ENCODE assay signal across 20 mouse cellular contexts in the genomic region with DNA sequence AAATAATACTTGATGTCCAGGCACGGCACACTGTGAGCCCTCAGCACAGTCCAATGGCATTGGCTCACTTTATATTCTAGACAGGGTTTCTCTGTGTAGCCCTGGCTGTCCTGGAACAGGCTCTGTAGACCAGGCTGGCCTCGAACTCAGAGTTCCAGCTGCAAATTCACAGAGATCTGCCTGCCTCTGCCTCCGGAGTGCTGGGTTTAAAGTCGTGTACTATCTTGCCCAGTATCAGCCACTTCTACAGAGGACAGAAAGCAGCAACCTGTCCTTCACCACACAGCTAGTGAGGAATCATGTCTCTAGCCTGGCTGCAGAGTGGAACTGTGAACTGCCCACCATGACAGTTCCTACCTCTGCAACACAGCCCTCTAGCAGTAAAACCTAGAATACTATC. TPM values are rescaled to one million over a fixed set of nuclear protein-coding genes. Genes with fewer than 3 reads are reported as not detected.
"Had no signal": no experiment of that assay in that cellular context is flagged by ENCODE, and none has a peak within 500 bp of the region (broad histone marks: within the 10 kb centered on the region; RNA-seq: fewer than 3 reads in every experiment).

No protein-coding gene starts in this region.

- H3K9ac ChIP-seq: neural tube, embryonic 12.5 days; neural tube, embryonic 13.5 days; neural tube, embryonic 15.5 days; stomach, embryonic 15.5 days had no signal

- H3K27ac ChIP-seq: neural tube, embryonic 12.5 days; neural tube, embryonic 13.5 days; neural tube, embryonic 15.5 days; stomach, embryonic 15.5 days; stomach, postnatal 0 days had no signal

- DNase-seq: retina, postnatal 1 day; right cerebral cortex, adult 18-20 months; right cerebral cortex, postnatal 14 days; right cerebral cortex, postnatal 25 days; right cerebral cortex, postnatal 4 days; spleen, adult 18-20 months; thymus, adult 18-20 months; thymus, postnatal 4 days had no signal

- H3K4me1 ChIP-seq: neural tube, embryonic 15.5 days had no signal

- H3K36me3 ChIP-seq: neural tube, embryonic 12.5 days; neural tube, embryonic 13.5 days; neural tube, embryonic 15.5 days; stomach, embryonic 15.5 days had no signal

- H3K4me2 ChIP-seq: neural tube, embryonic 12.5 days; neural tube, embryonic 13.5 days; neural tube, embryonic 15.5 days; stomach, embryonic 15.5 days had no signal

- H3K9me3 ChIP-seq: neural tube, embryonic 12.5 days; neural tube, embryonic 13.5 days; neural tube, embryonic 15.5 days; stomach, embryonic 15.5 days had no signal

- H3K27me3 ChIP-seq: neural tube, embryonic 12.5 days; neural tube, embryonic 13.5 days; neural tube, embryonic 15.5 days had no signal

- H3K4me3 ChIP-seq: neural tube, embryonic 12.5 days; neural tube, embryonic 13.5 days; neural tube, embryonic 15.5 days; stomach, embryonic 15.5 days had no signal

RNA-seq across cellular contexts. Expression of gene Chrna10, which starts 6.9 kb away (rescaled TPM):
- polyA plus RNA-seq: neural tube, embryonic 12.5 days; neural tube, embryonic 13.5 days; neural tube, embryonic 15.5 days; stomach, embryonic 15.5 days; stomach, embryonic 16.5 days; stomach, postnatal 0 days had no signal

RNA-seq across cellular contexts. Expression of gene Art1, which starts 8.2 kb away (rescaled TPM):
- total RNA-seq: neutrophil, adult 5-6 weeks had no signal
- polyA plus RNA-seq: small intestine, adult 2 months had no signal

RNA-seq across cellular contexts. Expression of gene Trpc2, which starts 26.8 kb away (rescaled TPM):
- polyA plus RNA-seq: neural tube, embryonic 14.5 days; stomach, embryonic 14.5 days; stomach, embryonic 15.5 days; stomach, embryonic 16.5 days; stomach, postnatal 0 days; testis, adult 2 months; thymus, postnatal 0 days had no signal
